Mouse (Mus musculus): ENCODE data around the gene Pth1r.

DNA sequence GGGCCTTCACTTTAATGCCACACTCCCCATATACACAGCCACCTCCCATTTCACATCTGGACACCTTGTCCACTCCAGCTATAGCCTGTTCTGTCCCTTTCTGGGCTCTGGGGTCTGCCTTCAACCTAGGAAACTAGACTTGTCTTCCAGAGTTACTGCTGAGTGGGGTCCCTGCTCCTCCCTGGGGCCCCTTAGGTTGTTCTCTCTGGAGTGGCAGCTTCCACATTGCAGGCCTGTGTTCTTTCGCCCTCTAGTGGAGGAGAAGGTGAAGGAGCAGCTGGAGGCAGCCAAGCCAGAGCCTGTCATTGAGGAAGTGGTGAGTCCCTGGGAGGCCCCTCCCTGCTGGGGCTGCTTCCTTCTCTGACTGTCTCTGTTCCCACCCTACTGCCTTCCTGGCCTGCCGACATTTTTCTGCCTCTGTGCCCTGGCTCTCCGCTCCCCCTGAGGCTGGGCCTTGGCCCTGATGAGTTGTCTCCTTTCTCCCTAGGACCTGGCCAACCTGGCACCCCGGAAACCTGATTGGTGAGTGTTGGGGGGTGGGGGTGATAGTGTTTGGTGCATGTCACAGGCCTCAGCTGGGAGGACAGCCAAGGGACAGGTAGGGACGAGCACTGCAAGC, 37.2 kb downstream of the Pth1r start:
- TF ChIP-seq CTCF (IDR thresholded peaks at IDR 0.05) (peak; percentile 98), EP300 (IDR thresholded peaks at IDR 0.05; ENCODE audit: insufficient read depth, low read depth, low read length) (peak; percentile 88), POLR2A (IDR thresholded peaks at IDR 0.05; ENCODE audit: insufficient read depth, low read depth, low read length) (peak; percentile 50)

Measured in heart, adult 2 months (tissue).